Mouse (Mus musculus): ENCODE results near the gene Vmn1r217. TPM values are rescaled to one million over a fixed set of nuclear protein-coding genes. Genes with fewer than 3 reads are reported as not detected.

The Vmn1r217 gene
- polyA plus RNA-seq, 1 experiment from 2014 or later, result not detected

DNA sequence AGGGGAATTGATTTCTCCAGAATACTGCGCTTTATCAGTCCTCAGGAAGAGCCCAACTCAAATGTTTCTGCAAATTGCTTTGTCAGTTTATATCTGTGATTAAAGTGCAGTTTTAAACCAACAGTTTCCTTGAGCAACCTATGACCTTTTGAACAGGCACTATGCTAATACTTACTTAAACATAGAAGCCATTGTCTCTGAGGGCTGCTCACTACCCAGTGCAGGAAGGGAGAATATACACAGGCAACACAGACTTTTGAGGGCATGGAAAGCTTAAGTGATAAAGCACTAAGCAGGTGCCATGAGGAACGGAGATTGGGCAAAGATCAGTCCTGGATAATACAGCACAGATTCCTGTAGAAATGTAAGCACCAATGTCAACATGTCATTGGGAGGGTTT, 48.7 kb downstream of the Vmn1r217 start:
- Histone ChIP-seq H3K4me3 (ENCODE audit: low read depth, low read length) (no peak overlapping the region), H3K4me1 (ENCODE audit: control insufficient read depth, insufficient read depth, low read length) (no peaks in the 10 kb centered on the region), H3K36me3 (ENCODE audit: control insufficient read depth, insufficient read depth, low read length) (no peaks in the 10 kb centered on the region), H3K27ac (ENCODE audit: low read depth, low read length) (no peak overlapping the region), H3K9me3 (ENCODE audit: control insufficient read depth, low read length) (no peaks in the 10 kb centered on the region), H3K9ac (ENCODE audit: low read length) (no peak overlapping the region), H3K4me2 (ENCODE audit: low read depth) (no peak overlapping the region), H3K27me3 (ENCODE audit: control insufficient read depth, insufficient read depth, low read length) (no peaks in the 10 kb centered on the region)
- DNase-seq (ENCODE audit: low spot score) (no peak), ATAC-seq (ENCODE audit: insufficient read depth, low FRiP score, low TSS enrichment) (no peak)
- 92% methylated on average over 2 of the region's 2 CpGs for WGBS

DNA sequence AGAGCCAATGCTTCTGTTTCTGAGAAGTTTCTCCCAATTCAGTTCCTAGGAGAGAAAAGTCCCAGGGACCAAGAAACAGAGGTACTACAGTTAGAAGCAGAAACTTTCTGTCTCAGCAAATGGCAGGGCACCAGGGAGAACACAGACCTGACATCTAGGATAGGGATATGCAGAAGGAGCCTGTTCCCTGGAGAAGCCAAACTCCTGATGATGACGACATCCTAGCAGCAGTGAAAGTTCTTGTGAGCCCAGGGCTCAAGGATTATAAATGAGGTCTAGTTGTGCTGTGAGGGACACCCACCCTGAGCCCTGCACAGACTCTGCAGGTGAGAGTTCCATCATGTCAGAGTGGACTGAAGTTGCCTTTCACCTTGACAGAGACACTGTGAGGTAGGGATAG, 50.3 kb downstream of the Vmn1r217 start, which contains the start of gene Vmn1r215:
TSS of gene Vmn1r215 (plus strand) at position 301 of the 400 bp plus-strand sequence.
- Histone ChIP-seq H3K9me3 (ENCODE audit: control insufficient read depth, low read length) (no peaks in the 10 kb centered on the region), H3K4me2 (ENCODE audit: low read depth) (no peak within 1 kb of the TSS), H3K27ac (ENCODE audit: low read depth, low read length) (no peak within 1 kb of the TSS), H3K9ac (ENCODE audit: low read length) (no peak within 1 kb of the TSS), H3K4me3 (ENCODE audit: low read depth, low read length) (no peak within 1 kb of the TSS), H3K4me1 (ENCODE audit: control insufficient read depth, insufficient read depth, low read length) (no peaks in the 10 kb centered on the region), H3K36me3 (ENCODE audit: control insufficient read depth, insufficient read depth, low read length) (no peaks in the 10 kb centered on the region), H3K27me3 (ENCODE audit: control insufficient read depth, insufficient read depth, low read length) (no peaks in the 10 kb centered on the region)
- WGBS, result 71% methylated on average over 1 of the region's 1 CpGs
- DNase-seq (ENCODE audit: low spot score), result no peak
- ATAC-seq (ENCODE audit: insufficient read depth, low FRiP score, low TSS enrichment), result no peak

DNA sequence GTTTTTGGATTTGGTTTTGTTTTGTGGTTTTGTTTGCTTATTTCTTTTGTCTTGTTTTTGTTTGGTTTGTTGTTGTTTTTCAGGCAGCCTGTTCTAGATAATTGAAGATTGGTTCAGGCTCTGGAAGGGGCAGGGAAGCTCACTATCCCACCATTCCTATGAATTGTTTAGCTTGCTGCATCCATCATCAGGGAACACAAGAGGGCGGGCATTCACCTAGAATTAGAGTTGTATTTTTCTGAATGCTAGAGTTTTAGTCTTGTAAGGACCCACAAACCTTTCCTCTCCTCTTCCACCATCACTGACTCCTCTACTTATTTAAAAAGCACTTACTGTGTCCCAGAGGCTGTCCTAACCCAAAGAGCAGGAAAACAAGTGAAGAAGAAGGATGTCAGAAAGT, 60.2 kb downstream of the Vmn1r217 start:
- ATAC-seq (ENCODE audit: insufficient read depth, low FRiP score, low TSS enrichment) (no peak), DNase-seq (ENCODE audit: low spot score) (no peak)
- 71% methylated on average over 1 of the region's 1 CpGs for WGBS
- H3K4me1 ChIP-seq (ENCODE audit: control insufficient read depth, insufficient read depth, low read length), result no peaks in the 10 kb centered on the region
- H3K9me3 ChIP-seq (ENCODE audit: control insufficient read depth, low read length), result no peaks in the 10 kb centered on the region
- H3K4me3 ChIP-seq (ENCODE audit: low read depth, low read length), result no peak overlapping the region
- H3K4me2 ChIP-seq (ENCODE audit: low read depth), result no peak overlapping the region
- H3K27ac ChIP-seq (ENCODE audit: low read depth, low read length), result no peak overlapping the region
- H3K36me3 ChIP-seq (ENCODE audit: control insufficient read depth, insufficient read depth, low read length), result no peaks in the 10 kb centered on the region
- no peak overlapping the region for H3K9ac ChIP-seq (ENCODE audit: low read length)
- no peaks in the 10 kb centered on the region for H3K27me3 ChIP-seq (ENCODE audit: control insufficient read depth, insufficient read depth, low read length)

Other genes with a start within 250 kb of the Vmn1r217 start
- not detected in 2 replicates for gene Vmn1r212, start 234.0 kb downstream of the Vmn1r217 start, polyA plus RNA-seq (2014; fragmentation: Nextera tagmentation; extraction: Ambion mirVana)
- not detected in 2 replicates for gene Vmn1r213, start 110.6 kb downstream of the Vmn1r217 start, polyA plus RNA-seq (2014; fragmentation: Nextera tagmentation; extraction: Ambion mirVana)
- gene Vmn1r214, start 87.8 kb downstream of the Vmn1r217 start, polyA plus RNA-seq (2014; fragmentation: Nextera tagmentation; extraction: Ambion mirVana), result not detected in 2 replicates
- gene Vmn1r215, start 50.2 kb downstream of the Vmn1r217 start, polyA plus RNA-seq (2014; fragmentation: Nextera tagmentation; extraction: Ambion mirVana), result not detected in 2 replicates
- not detected in 2 replicates for gene Vmn1r218, start 14.9 kb upstream of the Vmn1r217 start, polyA plus RNA-seq (2014; fragmentation: Nextera tagmentation; extraction: Ambion mirVana)
- gene Vmn1r219, start 41.1 kb upstream of the Vmn1r217 start, polyA plus RNA-seq (2014; fragmentation: Nextera tagmentation; extraction: Ambion mirVana), result not detected in 2 replicates
- gene Vmn1r220, start 69.7 kb upstream of the Vmn1r217 start, polyA plus RNA-seq (2014; fragmentation: Nextera tagmentation; extraction: Ambion mirVana), result not detected in 2 replicates
- not detected in 2 replicates for gene Vmn1r221, start 95.9 kb upstream of the Vmn1r217 start, polyA plus RNA-seq (2014; fragmentation: Nextera tagmentation; extraction: Ambion mirVana)
- not detected in 2 replicates for gene Vmn1r222, start 117.7 kb upstream of the Vmn1r217 start, polyA plus RNA-seq (2014; fragmentation: Nextera tagmentation; extraction: Ambion mirVana)
- gene Vmn1r223, start 128.9 kb upstream of the Vmn1r217 start, polyA plus RNA-seq (2014; fragmentation: Nextera tagmentation; extraction: Ambion mirVana), result not detected in 2 replicates